Mouse (Mus musculus): Measurements from ENCODE around the gene Mtx1. TPM values are rescaled to one million over a fixed set of nuclear protein-coding genes. Genes with fewer than 3 reads are reported as not detected.
A peak's percentile ranks its signal among the peaks of the same experiment; 100 is the strongest.

Mtx1 gene
- total and polyA plus RNA-seq, 2 experiments from 2014 or later: 99.3 to 247 TPM

GRCm38 (mm10) chr3:89188478-89188875, 38.4 kb downstream of the Mtx1 start:
- Histone ChIP-seq H3K27me3 (ENCODE audit: control insufficient read depth, insufficient read depth, low read length) (no peaks in the 10 kb centered on the region), H3K36me3 (replicated peaks; ENCODE audit: control insufficient read depth, insufficient read depth, low read length) (no peaks in the 10 kb centered on the region), H3K4me1 (ENCODE audit: control insufficient read depth, insufficient read depth) (peaks cover 5% of the 10 kb centered on the region; the same call in 1 of the 2 replicates), H3K9me3 (replicated peaks; ENCODE audit: control insufficient read depth, low read length) (no peaks in the 10 kb centered on the region), H3K27ac (ENCODE audit: low read depth) (no peak overlapping the region), H3K9ac (replicated peaks; ENCODE audit: low read depth, low read length) (no peak overlapping the region; the same call in 1 of the 2 replicates), H3K4me2 (ENCODE audit: low read depth, low read length) (peak overlapping the region; percentile 17; the same call in 1 of the 2 replicates), H3K4me3 (ENCODE audit: low read depth, low read length) (no peak overlapping the region; the same call in 1 of the 2 replicates)
- ATAC-seq (ENCODE audit: insufficient read depth, low read depth) (no peak), DNase-seq (ENCODE audit: low spot score) (no peak)
- WGBS: 71% methylated on average over 12 of the region's 12 CpGs
- no peak for TF ChIP-seq CTCF (IDR thresholded peaks at IDR 0.05; ENCODE audit: low read depth)
- TF ChIP-seq EP300 (IDR thresholded peaks at IDR 0.05; ENCODE audit: low read depth): no peak

- no peaks in the 10 kb centered on the region for H3K27me3 ChIP-seq (ENCODE audit: control insufficient read depth, insufficient read depth, low read length)
- WGBS: 75% methylated on average over 18 of the region's 18 CpGs
- H3K9me3 ChIP-seq (replicated peaks; ENCODE audit: control insufficient read depth, low read length): no peaks in the 10 kb centered on the region
- H3K9ac ChIP-seq (replicated peaks; ENCODE audit: low read depth, low read length): no peak overlapping the region; the same call in 1 of the 2 replicates
- DNase-seq (ENCODE audit: low spot score) (no peak), ATAC-seq (ENCODE audit: insufficient read depth, low read depth) (no peak)
- peaks cover 8% of the 10 kb centered on the region; the same call in 1 of the 2 replicates for H3K4me1 ChIP-seq (ENCODE audit: control insufficient read depth, insufficient read depth)
- H3K4me3 ChIP-seq (ENCODE audit: low read depth, low read length): peak overlapping the region; percentile 1; the same call in 1 of the 2 replicates
- H3K4me2 ChIP-seq (ENCODE audit: low read depth, low read length): peak overlapping the region; percentile 32; the same call in 1 of the 2 replicates
- H3K27ac ChIP-seq (ENCODE audit: low read depth): peak overlapping the region; percentile 13; the same call in 1 of the 2 replicates
- TF ChIP-seq EP300 (IDR thresholded peaks at IDR 0.05; ENCODE audit: low read depth) (no peak), CTCF (IDR thresholded peaks at IDR 0.05; ENCODE audit: low read depth) (no peak)
- H3K36me3 ChIP-seq (replicated peaks; ENCODE audit: control insufficient read depth, insufficient read depth, low read length): no peaks in the 10 kb centered on the region
Measured at GRCm38 (mm10) chr3:89187690-89188477, 39.0 kb downstream of the Mtx1 start.

- Histone ChIP-seq H3K9me3 (replicated peaks; ENCODE audit: control insufficient read depth, low read length) (no peaks in the 10 kb centered on the region), H3K4me3 (ENCODE audit: low read depth, low read length) (no peak overlapping the region; the same call in 1 of the 2 replicates), H3K27me3 (ENCODE audit: control insufficient read depth, insufficient read depth, low read length) (no peaks in the 10 kb centered on the region), H3K36me3 (replicated peaks; ENCODE audit: control insufficient read depth, insufficient read depth, low read length) (0 out of 2 replicates have a peak, but pooled peaks cover 3% of the 10 kb centered on the region), H3K27ac (ENCODE audit: low read depth) (peak overlapping the region; percentile 13; the same call in 1 of the 2 replicates), H3K4me1 (ENCODE audit: control insufficient read depth, insufficient read depth) (peaks cover 8% of the 10 kb centered on the region; the same call in 1 of the 2 replicates), H3K4me2 (ENCODE audit: low read depth, low read length) (peak overlapping the region; percentile 32; the same call in 1 of the 2 replicates), H3K9ac (replicated peaks; ENCODE audit: low read depth, low read length) (no peak overlapping the region)
- ATAC-seq (ENCODE audit: insufficient read depth, low read depth) (no peak), DNase-seq (ENCODE audit: low spot score) (no peak)
- no peak for TF ChIP-seq EP300 (IDR thresholded peaks at IDR 0.05; ENCODE audit: low read depth)
- TF ChIP-seq CTCF (IDR thresholded peaks at IDR 0.05; ENCODE audit: low read depth): no peak
- 44% methylated on average over 23 of the region's 23 CpGs for WGBS
Measured at GRCm38 (mm10) chr3:89187197-89187596, 39.7 kb downstream of the Mtx1 start.

GRCm38 (mm10) chr3:89183959-89184315, 43.0 kb downstream of the Mtx1 start:
- Histone ChIP-seq H3K4me1 (ENCODE audit: control insufficient read depth, insufficient read depth) (peaks cover 8% of the 10 kb centered on the region; the same call in 1 of the 2 replicates), H3K9ac (replicated peaks; ENCODE audit: low read depth, low read length) (peak overlapping the region; percentile 59), H3K4me3 (ENCODE audit: low read depth, low read length) (peak overlapping the region; percentile 56), H3K36me3 (replicated peaks; ENCODE audit: control insufficient read depth, insufficient read depth, low read length) (peaks cover 32% of the 10 kb centered on the region), H3K27ac (ENCODE audit: low read depth) (no peak overlapping the region), H3K27me3 (ENCODE audit: control insufficient read depth, insufficient read depth, low read length) (no peaks in the 10 kb centered on the region), H3K4me2 (ENCODE audit: low read depth, low read length) (peak overlapping the region; percentile 96), H3K9me3 (replicated peaks; ENCODE audit: control insufficient read depth, low read length) (no peaks in the 10 kb centered on the region)
- ATAC-seq (ENCODE audit: insufficient read depth, low read depth) (no peak), DNase-seq (ENCODE audit: low spot score) (no peak)
- TF ChIP-seq EP300 (IDR thresholded peaks at IDR 0.05; ENCODE audit: low read depth) (no peak), CTCF (IDR thresholded peaks at IDR 0.05; ENCODE audit: low read depth) (no peak)
- 81% methylated on average over 6 of the region's 6 CpGs for WGBS

- peak within 1 kb of the TSS; percentile 59 for H3K9ac ChIP-seq (replicated peaks; ENCODE audit: low read depth, low read length)
- no peak for TF ChIP-seq CTCF (IDR thresholded peaks at IDR 0.05; ENCODE audit: low read depth)
- no peak for TF ChIP-seq EP300 (IDR thresholded peaks at IDR 0.05; ENCODE audit: low read depth)
- H3K27me3 ChIP-seq (ENCODE audit: control insufficient read depth, insufficient read depth, low read length): no peaks in the 10 kb centered on the region
- peak; percentile 84 for DNase-seq (ENCODE audit: low spot score)
- H3K27ac ChIP-seq (ENCODE audit: low read depth): peak within 1 kb of the TSS; percentile 16; the same call in 1 of the 2 replicates
- H3K4me1 ChIP-seq (ENCODE audit: control insufficient read depth, insufficient read depth): peaks cover 12% of the 10 kb centered on the region
- peak; percentile 95 for ATAC-seq (ENCODE audit: insufficient read depth, low read depth)
- H3K4me2 ChIP-seq (ENCODE audit: low read depth, low read length): peak within 1 kb of the TSS; percentile 96
- H3K4me3 ChIP-seq (ENCODE audit: low read depth, low read length): peak within 1 kb of the TSS; percentile 56
- no peaks in the 10 kb centered on the region for H3K9me3 ChIP-seq (replicated peaks; ENCODE audit: control insufficient read depth, low read length)
- H3K36me3 ChIP-seq (replicated peaks; ENCODE audit: control insufficient read depth, insufficient read depth, low read length): peaks cover 32% of the 10 kb centered on the region
- 5% methylated on average over 39 of the region's 39 CpGs for WGBS
Measured at GRCm38 (mm10) chr3:89183058-89183958, 43.6 kb downstream of the Mtx1 start, which contains the start of gene Fam189b. Gene Fam189b (plus strand): TSS chr3:89183143.
